Mouse (Mus musculus) intestine, postnatal 0 days (tissue): Measurements from ENCODE around the gene Tmbim1. TPM values are rescaled to one million over a fixed set of nuclear protein-coding genes. Genes with fewer than 3 reads are reported as not detected.

Experiments
- ATAC-seq: fragments of 200-750 bp; cut with Nextera tagmentation; 2 replicates; pipeline ENCODE4 v1.8.0; 2017; ENCODE audit warnings: mild to moderate bottlenecking, moderate TSS enrichment, moderate library complexity
- H3K27ac ChIP-seq: fragments of 300-500 bp; sonication (generic); 2 replicates; pipeline ENCODE4 v1.5.1; 2014; ENCODE audit warnings: mild to moderate bottlenecking, low read depth, low read length, moderate library complexity
- H3K27me3 ChIP-seq: fragments of 300-500 bp; sonication (generic); replicated peaks from 2 replicates; pipeline ENCODE4 v1.6.1; 2014; ENCODE audit warnings: low read length, mixed read lengths; ENCODE audit not compliant: control insufficient read depth, insufficient read depth
- H3K36me3 ChIP-seq: fragments of 300-500 bp; sonication (generic); 2 replicates; pipeline ENCODE4 v1.6.1; 2014; ENCODE audit warnings: mild to moderate bottlenecking, moderate library complexity; ENCODE audit not compliant: control insufficient read depth, insufficient read depth
- H3K4me1 ChIP-seq: fragments of 300-500 bp; sonication (generic); replicated peaks from 2 replicates; pipeline ENCODE4 v1.6.1; 2014; ENCODE audit warnings: antibody characterized with exemption, low read length, mixed read lengths; ENCODE audit not compliant: control insufficient read depth, insufficient read depth
- H3K4me2 ChIP-seq: fragments of 300-500 bp; sonication (generic); replicated peaks from 2 replicates; pipeline ENCODE4 v1.6.1; 2014; ENCODE audit warnings: low read depth, mild to moderate bottlenecking, moderate library complexity
- H3K4me3 ChIP-seq: fragments of 300-500 bp; sonication (generic); 2 replicates; pipeline ENCODE4 v1.5.1; 2014; ENCODE audit warnings: low read depth, low read length
- H3K9ac ChIP-seq: fragments of 300-500 bp; sonication (generic); 2 replicates; pipeline ENCODE4 v1.6.1; 2014; ENCODE audit warnings: mild to moderate bottlenecking, low read depth, low read length
- H3K9me3 ChIP-seq: fragments of 300-500 bp; sonication (generic); 2 replicates; pipeline ENCODE4 v1.6.1; 2016; ENCODE audit warnings: mixed run types; ENCODE audit not compliant: control insufficient read depth
- CTCF ChIP-seq: sonication (generic); IDR thresholded peaks from 2 replicates; pipeline ENCODE4 v1.5.1; 2016; ENCODE audit warnings: low read depth, mild to moderate bottlenecking, control low read depth, antibody characterized with exemption, moderate library complexity
- WGBS: fragments of 180-500 bp; shearing (Covaris S2); extraction: QIAGEN DNeasy Blood & Tissue Kit; methylation state at CpG from one replicate; pipeline ENCODE4 v1.1.7; 2014; 5-methylcytosine and 5-hydroxymethylcytosine counted together
- polyA plus RNA-seq: library from polyadenylated mRNA; unstranded; fragments of >200 nt; fragmentation: Nextera tagmentation; extraction: Ambion mirVana; gene quantifications from 2 replicates; pipeline ENCODE4 v1.2.1, GENCODE M21; 2015

Gene Tmbim1
- polyA plus RNA-seq, 1 experiment from 2014 or later = 47.4 TPM

GRCm38 (mm10) chr1:74282896-74283625 lies 22.4 kb downstream of the Tmbim1 start:
- no peak for ATAC-seq
- 90% methylated on average over 10 of the region's 10 CpGs for WGBS
- peaks cover 38% of the 10 kb centered on the region for H3K36me3 ChIP-seq
- H3K27me3 ChIP-seq = no peaks in the 10 kb centered on the region
- H3K4me1 ChIP-seq = peaks cover 4% of the 10 kb centered on the region; the same call in 1 of the 2 replicates
- H3K4me3 ChIP-seq = no peak overlapping the region
- no peak for TF ChIP-seq CTCF
- H3K4me2 ChIP-seq = no peak overlapping the region
- no peak overlapping the region for H3K27ac ChIP-seq
- H3K9me3 ChIP-seq = no peaks in the 10 kb centered on the region
- H3K9ac ChIP-seq = no peak overlapping the region

- Histone ChIP-seq H3K4me2 (no peak overlapping the region), H3K9me3 (no peaks in the 10 kb centered on the region), H3K4me1 (peaks cover 4% of the 10 kb centered on the region; the same call in 1 of the 2 replicates), H3K36me3 (peaks cover 34% of the 10 kb centered on the region), H3K27me3 (no peaks in the 10 kb centered on the region), H3K4me3 (no peak overlapping the region), H3K9ac (no peak overlapping the region), H3K27ac (no peak overlapping the region)
- ATAC-seq = no peak
- 97% methylated on average over 8 of the region's 8 CpGs for WGBS
- TF ChIP-seq CTCF = no peak
Measured at GRCm38 (mm10) chr1:74281886-74282285, 23.5 kb downstream of the Tmbim1 start.

- Histone ChIP-seq H3K27ac (no peak overlapping the region), H3K9me3 (no peaks in the 10 kb centered on the region), H3K4me2 (no peak overlapping the region), H3K4me1 (peaks cover 4% of the 10 kb centered on the region; the same call in 1 of the 2 replicates), H3K9ac (no peak overlapping the region), H3K36me3 (peaks cover 34% of the 10 kb centered on the region), H3K27me3 (no peaks in the 10 kb centered on the region), H3K4me3 (no peak overlapping the region)
- TF ChIP-seq CTCF = no peak
- 69% methylated on average over 2 of the region's 2 CpGs for WGBS
- ATAC-seq = no peak
Measured at GRCm38 (mm10) chr1:74281372-74281771, 24.1 kb downstream of the Tmbim1 start.

GRCm38 (mm10) chr1:74280591-74281325 lies 24.7 kb downstream of the Tmbim1 start:
- Histone ChIP-seq H3K4me3 (no peak overlapping the region), H3K4me1 (peaks cover 4% of the 10 kb centered on the region; the same call in 1 of the 2 replicates), H3K27ac (no peak overlapping the region), H3K9ac (no peak overlapping the region), H3K36me3 (peaks cover 34% of the 10 kb centered on the region), H3K9me3 (no peaks in the 10 kb centered on the region), H3K27me3 (no peaks in the 10 kb centered on the region), H3K4me2 (no peak overlapping the region)
- TF ChIP-seq CTCF = no peak
- no peak for ATAC-seq
- WGBS = 75% methylated on average over 14 of the region's 14 CpGs

- no peak for TF ChIP-seq CTCF
- no peak for ATAC-seq
- Histone ChIP-seq H3K9me3 (no peaks in the 10 kb centered on the region), H3K4me2 (no peak overlapping the region), H3K27ac (no peak overlapping the region), H3K4me1 (0 out of 2 replicates have a peak, but pooled peaks cover 4% of the 10 kb centered on the region), H3K9ac (no peak overlapping the region), H3K4me3 (no peak overlapping the region), H3K27me3 (no peaks in the 10 kb centered on the region), H3K36me3 (peaks cover 34% of the 10 kb centered on the region)
- 88% methylated on average over 11 of the region's 11 CpGs for WGBS
Measured at GRCm38 (mm10) chr1:74278988-74279387, 26.4 kb downstream of the Tmbim1 start.

- H3K4me3 ChIP-seq = no peak within 1 kb of the TSS
- 89% methylated on average over 10 of the region's 10 CpGs for WGBS
- H3K36me3 ChIP-seq = peaks cover 34% of the 10 kb centered on the region
- H3K27me3 ChIP-seq = no peaks in the 10 kb centered on the region
- no peak for ATAC-seq
- H3K4me2 ChIP-seq = no peak within 1 kb of the TSS
- H3K4me1 ChIP-seq = no peaks in the 10 kb centered on the region
- H3K27ac ChIP-seq = no peak within 1 kb of the TSS
- H3K9ac ChIP-seq = no peak within 1 kb of the TSS
- no peak for TF ChIP-seq CTCF
- no peaks in the 10 kb centered on the region for H3K9me3 ChIP-seq
Measured at GRCm38 (mm10) chr1:74278538-74278937, 26.9 kb downstream of the Tmbim1 start, which contains the start of gene Gpbar1. Gene Gpbar1, plus strand, starts transcription at chr1:74278550.
